Mouse (Mus musculus): ENCODE data around the gene Ulk3.

DNA sequence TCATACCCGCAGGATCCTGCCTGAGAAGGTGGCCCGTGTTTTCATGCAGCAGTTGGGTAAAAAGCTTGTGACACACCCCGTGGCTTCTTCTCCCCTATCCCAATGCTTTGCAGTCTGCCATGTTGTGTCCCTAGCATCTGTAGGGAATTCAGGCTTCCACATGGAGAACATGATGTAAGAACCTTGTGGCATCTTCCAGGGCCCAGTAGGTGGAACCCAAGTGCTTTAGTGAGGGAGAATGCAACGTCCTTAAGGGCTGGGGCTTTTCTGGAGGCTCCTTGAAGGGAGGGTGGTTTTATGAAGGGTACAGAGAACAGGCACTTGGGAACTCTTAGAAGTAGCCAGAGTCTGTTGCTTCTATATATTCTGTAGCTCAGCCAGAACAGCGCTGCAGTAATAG, 1.5 kb downstream of the Ulk3 start:
- TF ChIP-seq POLR2A (IDR thresholded peaks at IDR 0.05; ENCODE audit: low read depth, low read length), result no peak
- TF ChIP-seq ZMIZ1 (IDR thresholded peaks at IDR 0.05; ENCODE audit: low read depth, low read length), result no peak
- TF ChIP-seq TBP (conservative IDR thresholded peaks at IDR 0.05; ENCODE audit: low read depth, low read length), result no peak
- no peak for TF ChIP-seq BHLHE40 (IDR thresholded peaks at IDR 0.05; ENCODE audit: low read depth, low read length)
- peak in 1 of 2 experiments; percentile 56; a peak in 2 of 4 replicates for TF ChIP-seq CTCF (conservative IDR thresholded peaks at IDR 0.05 in 1 of 2, IDR thresholded peaks at IDR 0.05 in 1 of 2; ENCODE audit: low read depth in 2 of 2, low read length in 2 of 2)
- TF ChIP-seq USF1 (IDR thresholded peaks at IDR 0.05; ENCODE audit: low read depth, low read length), result no peak
- no peak for TF ChIP-seq UBTF (IDR thresholded peaks at IDR 0.05; ENCODE audit: low read depth, low read length)
- no peak for TF ChIP-seq EP300 (IDR thresholded peaks at IDR 0.05; ENCODE audit: low read length)
- no peak for TF ChIP-seq KAT2A (IDR thresholded peaks at IDR 0.05; ENCODE audit: insufficient replicate concordance, low read length)
- no peak for TF ChIP-seq CHD2 (IDR thresholded peaks at IDR 0.05; ENCODE audit: low read length)
- TF ChIP-seq E2F4 (IDR thresholded peaks at IDR 0.05; ENCODE audit: insufficient replicate concordance, low read depth, low read length), result no peak

All from CH12.LX (cell line).